Mouse (Mus musculus) heart, postnatal 0 days (tissue): ENCODE results near the gene Gm3239. TPM values are rescaled to one million over a fixed set of nuclear protein-coding genes. Genes with fewer than 3 reads are reported as not detected.
A peak's percentile ranks its signal among the peaks of the same experiment; 100 is the strongest.
"Not testable (repeated sequence)": the region's sequence is repeated elsewhere in the genome, so short reads cannot be mapped to it uniquely, and the experiment has no call there.

Experiments
- ATAC-seq: fragments of 200-750 bp; cut with Nextera tagmentation; 2 replicates; pipeline ENCODE4 v1.8.0; 2017; ENCODE audit warnings: low read depth, moderate number of reproducible peaks, moderate library complexity; ENCODE audit not compliant: insufficient read depth
- DNase-seq: peaks from one replicate; pipeline ENCODE4 v3.0.0-alpha.2; 2016; ENCODE audit warnings: low spot score
- H3K27ac ChIP-seq: fragments of 300-500 bp; sonication (generic); 2 replicates; pipeline ENCODE4 v1.5.1; 2014; ENCODE audit warnings: low read depth, mild to moderate bottlenecking
- H3K27me3 ChIP-seq: fragments of 300-500 bp; sonication (generic); 2 replicates; pipeline ENCODE4 v1.6.1; 2014; ENCODE audit warnings: low read length, mixed read lengths; ENCODE audit not compliant: control insufficient read depth, insufficient read depth
- H3K36me3 ChIP-seq: fragments of 300-500 bp; sonication (generic); replicated peaks from 2 replicates; pipeline ENCODE4 v1.6.1; 2014; ENCODE audit warnings: low read length, mixed read lengths; ENCODE audit not compliant: control insufficient read depth, insufficient read depth
- H3K4me1 ChIP-seq: fragments of 300-500 bp; sonication (generic); 2 replicates; pipeline ENCODE4 v1.6.1; 2014; ENCODE audit warnings: antibody characterized with exemption; ENCODE audit not compliant: control insufficient read depth, insufficient read depth
- H3K4me2 ChIP-seq: fragments of 300-500 bp; sonication (generic); 2 replicates; pipeline ENCODE4 v1.6.1; 2014; ENCODE audit warnings: low read depth, mild to moderate bottlenecking, low read length, moderate library complexity
- H3K4me3 ChIP-seq: fragments of 300-500 bp; sonication (generic); 2 replicates; pipeline ENCODE4 v1.5.1; 2014; ENCODE audit warnings: low read depth, low read length
- H3K9ac ChIP-seq: fragments of 300-500 bp; sonication (generic); replicated peaks from 2 replicates; pipeline ENCODE4 v1.6.1; 2014; ENCODE audit warnings: low read depth, low read length, mixed read lengths
- H3K9me3 ChIP-seq: fragments of 300-500 bp; sonication (generic); replicated peaks from 2 replicates; pipeline ENCODE4 v1.6.1; 2016; ENCODE audit warnings: low read length; ENCODE audit not compliant: control insufficient read depth
- CTCF ChIP-seq: IDR thresholded peaks from 2 replicates; pipeline ENCODE4 v1.5.1; 2016; ENCODE audit warnings: antibody characterized with exemption, control low read depth, low read depth
- WGBS: fragments of 180-500 bp; shearing (Covaris S2); extraction: QIAGEN DNeasy Blood & Tissue Kit; methylation state at CpG from one replicate; pipeline ENCODE4 v1.1.7; 2014; 5-methylcytosine and 5-hydroxymethylcytosine counted together
- polyA plus RNA-seq: library from polyadenylated mRNA; unstranded; fragments of >200 nt; fragmentation: Nextera tagmentation; extraction: Ambion mirVana; gene quantifications from 2 replicates; pipeline ENCODE4 v1.2.1, GENCODE M21; 2015
- total RNA-seq: library from RNA; depleted of rRNA; stranded (reverse); fragments of >200 nt; gene quantifications from 2 replicates; pipeline ENCODE4 v1.2.3, GENCODE M21; 2014; ENCODE audit warnings: low replicate concordance; rRNA removed

Gene Gm3239
- not detected in 2 replicates for total RNA-seq
- polyA plus RNA-seq = not detected in 2 replicates

GRCm38 (mm10) chr14:4663892-4664291, at the start of gene Gm3239:
Gene Gm3239 (plus strand): TSS chr14:4664192.
- not testable (repeated sequence) for ATAC-seq, DNase-seq, H3K9ac ChIP-seq, H3K9me3 ChIP-seq, H3K27ac ChIP-seq, H3K4me1 ChIP-seq, H3K4me3 ChIP-seq, H3K27me3 ChIP-seq, H3K36me3 ChIP-seq, H3K4me2 ChIP-seq
- no CpG with 5 or more reads among the region's 2 CpGs for WGBS

DNA sequence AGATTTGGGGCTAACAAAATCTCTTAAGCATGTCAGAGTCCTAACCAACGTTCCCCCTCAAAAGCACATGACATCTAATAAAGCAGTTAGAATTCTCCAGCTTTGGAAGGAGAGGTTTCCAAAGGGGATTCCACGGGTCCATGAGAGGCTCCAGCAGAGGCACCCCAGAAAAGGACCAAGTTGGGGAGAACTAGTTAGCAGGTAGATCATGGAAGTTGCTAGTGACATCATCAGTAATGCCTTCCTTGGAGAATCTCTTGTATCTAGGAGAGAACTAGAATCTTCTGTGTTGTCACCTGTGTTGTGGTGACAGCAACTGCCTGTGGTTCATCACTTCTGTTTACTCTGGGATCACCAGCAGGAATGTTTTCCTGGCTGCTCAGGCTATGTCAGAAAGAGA, 31.9 kb upstream of the Gm3239 start, which contains the start of gene Gm8159:
Gm8159 (plus strand) TSS at position 301 of the 400 bp plus-strand sequence.
- not testable (repeated sequence) for H3K27me3 ChIP-seq, H3K9me3 ChIP-seq, H3K4me1 ChIP-seq, H3K4me3 ChIP-seq, H3K4me2 ChIP-seq, H3K27ac ChIP-seq, H3K36me3 ChIP-seq, DNase-seq, H3K9ac ChIP-seq, ATAC-seq
- no CpG with 5 or more reads among the region's 2 CpGs for WGBS

DNA sequence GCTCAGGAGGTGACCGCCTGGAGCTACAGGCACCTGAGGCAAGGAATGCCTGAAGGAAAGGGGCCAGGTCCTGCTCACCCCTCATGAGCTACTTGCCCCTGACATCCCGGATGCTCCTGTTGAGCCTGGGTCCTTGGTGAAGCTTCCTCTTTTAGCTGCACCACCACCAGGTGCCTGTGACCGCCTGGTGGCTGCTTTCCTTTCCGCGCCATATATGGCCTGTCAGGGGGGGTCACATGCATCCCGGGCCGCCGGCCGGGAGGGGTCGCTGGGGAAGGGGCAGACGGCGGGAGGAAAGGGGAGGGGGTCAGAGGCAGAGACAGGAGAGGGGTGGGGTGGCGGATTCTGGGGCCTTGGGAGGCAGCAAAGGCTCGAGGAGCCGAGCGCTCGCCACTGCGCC, 14.7 kb upstream of the Gm3239 start:
- Histone ChIP-seq H3K4me3 (peak overlapping the region; percentile 22; the same call in 1 of the 2 replicates), H3K4me2 (peak overlapping the region; percentile 33; the same call in 1 of the 2 replicates)
- 2% methylated on average over 18 of the region's 18 CpGs for WGBS
- not testable (repeated sequence) for H3K27me3 ChIP-seq, ATAC-seq, H3K27ac ChIP-seq, H3K4me1 ChIP-seq, H3K36me3 ChIP-seq, H3K9ac ChIP-seq, H3K9me3 ChIP-seq, DNase-seq

GRCm38 (mm10) chr14:4650324-4650723, 13.7 kb upstream of the Gm3239 start:
- H3K27me3 ChIP-seq, DNase-seq, H3K9me3 ChIP-seq, H3K4me2 ChIP-seq, H3K36me3 ChIP-seq, H3K9ac ChIP-seq, ATAC-seq, H3K4me1 ChIP-seq, H3K4me3 ChIP-seq, H3K27ac ChIP-seq: not testable (repeated sequence)
- 2% methylated on average over 2 of the region's 9 CpGs for WGBS
- TF ChIP-seq CTCF = peak; percentile 37

DNA sequence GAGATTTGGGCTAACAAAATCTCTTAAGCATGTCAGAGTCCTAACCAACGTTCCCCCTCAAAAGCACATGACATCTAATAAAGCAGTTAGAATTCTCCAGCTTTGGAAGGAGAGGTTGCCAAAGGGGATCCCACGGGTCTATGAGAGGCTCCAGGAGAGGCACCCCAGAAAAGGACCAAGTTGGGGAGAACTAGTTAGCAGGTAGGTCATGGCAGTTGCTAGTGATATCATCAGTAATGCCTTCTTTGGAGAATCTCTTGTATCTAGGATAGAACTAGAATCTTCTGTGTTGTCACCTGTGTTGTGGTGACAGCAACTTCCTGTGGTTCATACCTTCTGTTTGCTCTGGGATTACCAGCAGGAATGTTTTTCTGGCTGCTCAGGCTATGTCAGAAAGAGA, 44.9 kb downstream of the Gm3239 start, which contains the start of gene Gm7876:
Gm7876 (plus strand) TSS at position 301 of the 400 bp plus-strand sequence.
- not testable (repeated sequence) for H3K36me3 ChIP-seq, ATAC-seq, H3K9me3 ChIP-seq, DNase-seq, H3K27me3 ChIP-seq, H3K4me2 ChIP-seq, H3K4me1 ChIP-seq, H3K27ac ChIP-seq, H3K9ac ChIP-seq, H3K4me3 ChIP-seq
- 55% methylated on average over 1 of the region's 2 CpGs for WGBS

Other genes with a start within 250 kb of the Gm3239 start
- gene Gm3164, start 248.7 kb upstream of the Gm3239 start, total RNA-seq = not detected in 2 replicates
- not detected in 2 replicates for gene Gm3164, start 248.7 kb upstream of the Gm3239 start, polyA plus RNA-seq
- gene Gm3173, start 233.2 kb upstream of the Gm3239 start, total RNA-seq = not detected in 2 replicates
- not detected in 2 replicates for gene Gm3173, start 233.2 kb upstream of the Gm3239 start, polyA plus RNA-seq
- gene Gm3182, start 182.4 kb upstream of the Gm3239 start, total RNA-seq = not detected in 2 replicates
- not detected in 2 replicates for gene Gm3182, start 182.4 kb upstream of the Gm3239 start, polyA plus RNA-seq
- gene Gm3047, start 108.8 kb upstream of the Gm3239 start, total RNA-seq = not detected in 2 replicates
- not detected in 2 replicates for gene Gm3047, start 108.8 kb upstream of the Gm3239 start, polyA plus RNA-seq
- not detected in 2 replicates for gene Gm8159, start 31.8 kb upstream of the Gm3239 start, total RNA-seq
- not detected in 2 replicates for gene Gm8159, start 31.8 kb upstream of the Gm3239 start, polyA plus RNA-seq
- not detected in 2 replicates for gene Gm7876, start 45.0 kb downstream of the Gm3239 start, total RNA-seq
- not detected in 2 replicates for gene Gm7876, start 45.0 kb downstream of the Gm3239 start, polyA plus RNA-seq
- not detected in 2 replicates for gene Gm3252, start 62.6 kb downstream of the Gm3239 start, total RNA-seq
- gene Gm3252, start 62.6 kb downstream of the Gm3239 start, polyA plus RNA-seq = 0.16 and 0.33 TPM in 2 replicates
- gene Gm9602, start 112.1 kb downstream of the Gm3239 start, total RNA-seq = not detected in 2 replicates
- gene Gm9602, start 112.1 kb downstream of the Gm3239 start, polyA plus RNA-seq = not detected in 2 replicates
- not detected in 2 replicates for gene Gm3269, start 173.9 kb downstream of the Gm3239 start, total RNA-seq
- gene Gm3269, start 173.9 kb downstream of the Gm3239 start, polyA plus RNA-seq = not detected in 2 replicates
- 1.6 TPM in 1 of 2 replicates, not detected in the other for gene Gm3264, start 191.4 kb downstream of the Gm3239 start, total RNA-seq
- gene Gm3264, start 191.4 kb downstream of the Gm3239 start, polyA plus RNA-seq = 0.38 and 1.1 TPM in 2 replicates
- gene Gm3278, start 228.2 kb downstream of the Gm3239 start, total RNA-seq = not detected in 2 replicates
- not detected in 2 replicates for gene Gm3278, start 228.2 kb downstream of the Gm3239 start, polyA plus RNA-seq